In genomic region chr7:134806799-134807198, GRCm38 (mm10) we compare ENCODE assay signal across 14 mouse cellular contexts.
"Had no signal": no experiment of that assay in that cellular context is flagged by ENCODE, and none has a peak within 500 bp of the region (broad histone marks: within the 10 kb centered on the region; RNA-seq: fewer than 3 reads in every experiment).

No protein-coding gene starts in this region.

- H3K4me2 ChIP-seq: limb, embryonic 13.5 days; neural tube, embryonic 13.5 days had no signal

- H3K27me3 ChIP-seq: limb, embryonic 13.5 days; neural tube, embryonic 13.5 days had no signal

- DNase-seq: kidney, postnatal 36 days; layer of hippocampus, adult 9-11 months; left cerebral cortex, postnatal 4 days; lung, adult 18-20 months; retina, postnatal 1 day; right cerebral cortex, postnatal 4 days; spleen, adult 18-20 months; thymus, adult 18-20 months; thymus, postnatal 14 days had no signal

- H3K4me3 ChIP-seq: limb, embryonic 13.5 days; midbrain, embryonic 10.5 days; neural tube, embryonic 13.5 days had no signal

- H3K9ac ChIP-seq: limb, embryonic 13.5 days; liver, embryonic 14.5 days; neural tube, embryonic 13.5 days had no signal

- H3K4me1 ChIP-seq: midbrain, embryonic 10.5 days had no signal

- H3K9me3 ChIP-seq: limb, embryonic 13.5 days; midbrain, embryonic 10.5 days; neural tube, embryonic 13.5 days had no signal

- ATAC-seq: midbrain, embryonic 16.5 days had no signal

- H3K27ac ChIP-seq: limb, embryonic 13.5 days; liver, embryonic 14.5 days; midbrain, embryonic 10.5 days; neural tube, embryonic 13.5 days had no signal

- H3K36me3 ChIP-seq: neural tube, embryonic 13.5 days had no signal
